Mouse (Mus musculus): ENCODE measurements around the gene Neurod2.

The Neurod2 gene

DNA sequence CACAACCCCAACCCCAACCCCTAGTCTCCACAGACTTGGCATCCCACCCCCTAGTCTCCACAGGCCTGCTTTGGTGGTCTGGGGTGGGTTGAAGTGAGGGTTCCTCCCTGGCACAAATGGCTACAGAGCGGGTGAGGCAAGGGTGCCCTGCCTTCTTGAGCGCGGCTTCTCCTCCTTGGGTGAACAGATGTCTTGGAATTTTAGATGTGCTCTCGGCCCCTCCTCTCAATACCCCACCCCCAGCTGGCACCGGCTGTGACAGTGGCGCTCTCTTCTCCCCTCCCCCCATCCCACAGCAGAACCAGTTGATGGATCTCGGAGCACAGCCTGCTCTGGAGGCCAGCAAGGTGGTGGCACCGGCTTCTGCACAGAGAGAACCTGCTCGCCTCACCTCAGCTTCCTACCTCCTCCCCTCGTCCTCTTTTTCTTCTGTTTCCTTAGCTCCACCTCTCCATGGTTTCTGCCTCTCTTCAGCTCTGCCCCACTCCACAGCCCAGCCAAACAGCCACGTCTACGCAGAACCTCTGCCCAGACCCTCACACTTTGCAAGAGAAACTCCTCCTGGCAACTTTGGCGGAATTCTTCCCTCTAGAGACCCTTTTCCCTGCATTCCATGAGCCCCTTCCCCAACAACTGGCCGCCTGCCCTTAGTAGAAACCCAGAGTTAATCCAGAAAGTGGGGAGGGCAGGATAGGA lies 10.9 kb downstream of the Neurod2 start:
- DNase-seq (ENCODE audit: low read depth, low spot score), result no peak

DNA sequence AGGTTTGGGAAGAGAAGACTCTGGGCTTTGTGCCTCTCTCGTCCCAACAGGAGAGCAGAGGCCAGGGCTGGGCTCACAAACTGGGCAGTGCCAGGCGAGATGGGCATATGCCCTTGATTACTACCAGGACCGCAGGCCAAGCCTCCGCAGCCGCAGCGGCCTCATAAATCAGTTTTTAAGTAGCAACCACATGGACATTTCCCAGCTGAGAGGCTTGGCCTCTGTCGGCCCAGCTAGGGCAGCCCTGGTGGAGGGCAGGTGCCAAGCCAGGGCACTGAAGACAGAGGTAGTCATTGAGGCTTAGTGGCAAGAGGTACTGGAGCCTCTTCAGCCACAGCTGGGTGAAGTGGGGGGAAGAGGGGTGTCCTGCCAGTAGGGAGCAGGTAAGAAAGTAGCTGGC lies 12.0 kb downstream of the Neurod2 start:
- no peak for DNase-seq (ENCODE audit: low read depth, low spot score)

DNA sequence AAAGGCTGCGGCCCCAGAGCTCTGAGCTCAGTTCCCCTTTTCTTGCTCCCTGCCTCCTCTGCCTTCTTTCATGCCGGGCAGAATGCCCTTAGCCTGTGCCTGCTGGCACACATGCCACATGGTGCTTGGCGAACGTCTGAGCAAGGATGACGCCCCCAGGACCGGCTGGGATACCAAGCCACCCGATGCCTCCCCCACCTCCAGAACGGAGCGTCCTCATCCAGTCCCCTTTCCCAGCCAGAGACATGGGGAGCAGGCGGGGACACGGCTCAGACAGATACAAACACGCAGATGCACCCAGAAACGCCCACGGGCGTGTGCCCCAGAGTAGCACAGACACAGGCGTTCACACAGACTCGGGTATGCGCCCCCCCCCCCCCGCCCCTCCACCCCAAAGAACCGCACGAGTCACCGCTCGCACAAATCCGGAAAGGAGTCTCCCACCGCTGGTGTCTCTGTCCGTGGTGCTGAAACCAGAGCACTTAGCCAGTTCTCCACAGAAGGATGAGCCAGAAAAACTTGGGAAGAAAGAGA lies 15.6 kb downstream of the Neurod2 start:
- no peak for DNase-seq (ENCODE audit: low read depth, low spot score)

DNA sequence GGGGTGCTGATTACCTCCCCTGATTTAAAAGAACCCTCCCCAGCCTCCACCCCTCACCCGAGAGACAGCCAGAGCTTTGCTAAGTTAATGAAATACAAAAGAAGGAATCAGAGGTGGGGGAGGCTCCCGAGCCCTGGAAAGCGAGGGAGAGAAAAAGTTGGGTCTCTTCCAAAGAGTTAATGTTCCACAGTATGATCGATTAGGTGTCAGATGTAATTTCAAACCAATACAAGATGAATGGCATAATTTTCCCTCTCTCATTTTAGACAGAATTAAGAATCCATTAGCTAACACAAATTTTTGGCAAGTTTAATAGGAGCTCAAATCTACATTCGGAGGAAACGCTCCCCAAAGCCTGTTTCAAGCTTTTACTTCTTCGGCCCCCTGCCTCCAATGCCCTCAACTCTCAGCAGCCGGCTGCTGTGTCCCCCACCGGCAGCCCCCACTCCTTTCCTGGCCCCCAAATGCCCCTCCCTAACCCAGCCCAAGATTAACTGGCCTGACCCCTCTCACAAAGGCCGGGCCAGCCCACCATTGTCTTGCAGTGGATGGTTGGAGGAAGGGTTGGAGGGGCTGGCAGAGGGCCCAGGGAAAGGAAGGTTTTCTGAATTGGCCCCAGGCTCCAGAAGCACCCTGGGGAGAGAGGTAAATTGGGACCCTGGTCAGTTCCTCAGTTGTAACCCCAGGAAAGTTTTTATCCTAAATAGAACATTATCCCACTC lies 30.8 kb downstream of the Neurod2 start:
- no peak for DNase-seq (ENCODE audit: low read depth, low spot score)

DNA sequence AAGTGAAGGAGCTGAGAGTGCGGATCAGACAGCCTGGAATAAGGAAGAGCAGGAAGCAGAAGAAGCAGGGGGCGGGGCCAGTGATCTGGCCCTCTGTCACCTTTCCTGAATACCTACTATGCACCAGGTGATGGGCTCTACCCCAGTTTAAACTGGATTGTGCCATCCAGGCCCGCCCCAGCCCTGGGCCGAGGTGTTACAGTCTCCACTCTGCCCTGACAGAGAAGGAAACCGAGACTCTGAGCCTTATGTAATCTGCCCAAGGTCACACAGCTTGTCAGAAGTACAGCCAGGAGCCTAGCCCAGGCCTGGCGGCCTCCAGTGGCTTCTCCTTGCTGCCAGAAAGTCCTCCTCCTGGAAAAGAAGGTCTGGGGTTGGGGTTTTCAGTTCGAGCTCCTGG lies 31.7 kb downstream of the Neurod2 start:
- DNase-seq (ENCODE audit: low read depth, low spot score), result no peak

DNA sequence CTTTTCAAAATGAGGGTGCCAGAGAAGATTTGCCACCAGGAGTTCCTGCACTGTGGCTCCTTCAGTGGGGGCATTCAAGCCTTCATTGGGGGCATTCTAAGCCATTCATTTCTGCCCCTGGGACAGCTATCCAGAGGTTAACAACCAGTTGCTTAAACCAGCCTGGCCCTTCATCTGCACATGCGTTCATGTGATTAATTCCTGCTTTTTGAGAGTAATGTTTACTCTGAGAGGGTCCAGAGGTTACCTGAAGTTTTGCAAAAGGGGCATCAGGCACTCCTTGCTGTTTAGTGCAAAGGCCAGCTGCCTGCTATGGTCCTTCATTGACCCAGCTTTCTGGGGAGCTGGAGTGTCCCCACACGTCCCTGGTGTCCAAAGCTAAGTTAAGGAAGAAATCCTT lies 32.5 kb downstream of the Neurod2 start:
- no peak for DNase-seq (ENCODE audit: low read depth, low spot score)

DNA sequence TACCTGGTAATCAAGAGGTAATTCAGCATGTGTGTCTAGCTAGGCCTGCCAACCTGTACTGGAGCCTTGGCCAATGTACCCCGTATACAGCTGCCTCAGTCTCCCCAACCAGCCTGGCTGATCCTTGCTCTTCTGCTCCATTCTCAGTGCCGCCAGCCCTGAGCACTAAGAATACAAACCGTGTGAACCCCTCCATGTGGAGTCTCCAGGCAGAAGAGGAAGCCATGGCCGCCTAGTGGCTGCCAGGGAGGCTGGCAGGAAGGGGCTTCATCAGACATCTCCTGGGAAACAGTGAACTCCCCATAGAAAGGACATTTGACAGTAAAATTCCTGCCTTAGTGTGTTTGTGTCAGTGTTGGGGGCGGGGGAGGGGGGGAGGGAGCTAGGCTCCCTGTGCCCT lies 33.2 kb downstream of the Neurod2 start:
- no peak for DNase-seq (ENCODE audit: low read depth, low spot score)

DNA sequence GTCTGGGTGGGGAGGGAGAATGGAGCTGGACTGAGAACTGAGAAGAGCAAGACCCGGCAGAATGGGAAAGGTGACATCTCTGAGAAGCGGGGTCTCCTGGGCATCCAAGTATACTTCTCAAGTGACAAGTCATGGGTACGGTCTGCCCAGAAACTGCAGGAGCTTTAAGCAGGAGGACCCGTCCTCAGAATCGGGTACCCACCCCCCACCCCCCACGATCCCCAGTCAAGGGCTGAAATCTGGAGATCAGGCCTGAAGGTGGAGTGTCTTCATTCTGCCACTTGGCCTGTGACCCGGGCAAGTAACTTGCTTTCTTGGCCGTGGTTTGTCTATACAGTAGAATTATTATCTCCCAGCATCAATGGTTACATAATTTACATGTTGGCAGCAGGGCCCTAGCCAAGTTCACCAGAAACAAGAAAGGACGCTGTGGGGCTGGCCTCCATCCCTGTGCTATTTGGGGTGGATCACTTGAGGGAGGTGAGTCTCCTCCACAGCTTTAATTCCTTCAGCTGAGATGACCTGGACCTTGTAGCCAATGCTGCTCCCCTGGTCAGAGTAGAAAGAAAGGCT lies 34.3 kb downstream of the Neurod2 start:
- DNase-seq (ENCODE audit: low read depth, low spot score), result no peak

DNA sequence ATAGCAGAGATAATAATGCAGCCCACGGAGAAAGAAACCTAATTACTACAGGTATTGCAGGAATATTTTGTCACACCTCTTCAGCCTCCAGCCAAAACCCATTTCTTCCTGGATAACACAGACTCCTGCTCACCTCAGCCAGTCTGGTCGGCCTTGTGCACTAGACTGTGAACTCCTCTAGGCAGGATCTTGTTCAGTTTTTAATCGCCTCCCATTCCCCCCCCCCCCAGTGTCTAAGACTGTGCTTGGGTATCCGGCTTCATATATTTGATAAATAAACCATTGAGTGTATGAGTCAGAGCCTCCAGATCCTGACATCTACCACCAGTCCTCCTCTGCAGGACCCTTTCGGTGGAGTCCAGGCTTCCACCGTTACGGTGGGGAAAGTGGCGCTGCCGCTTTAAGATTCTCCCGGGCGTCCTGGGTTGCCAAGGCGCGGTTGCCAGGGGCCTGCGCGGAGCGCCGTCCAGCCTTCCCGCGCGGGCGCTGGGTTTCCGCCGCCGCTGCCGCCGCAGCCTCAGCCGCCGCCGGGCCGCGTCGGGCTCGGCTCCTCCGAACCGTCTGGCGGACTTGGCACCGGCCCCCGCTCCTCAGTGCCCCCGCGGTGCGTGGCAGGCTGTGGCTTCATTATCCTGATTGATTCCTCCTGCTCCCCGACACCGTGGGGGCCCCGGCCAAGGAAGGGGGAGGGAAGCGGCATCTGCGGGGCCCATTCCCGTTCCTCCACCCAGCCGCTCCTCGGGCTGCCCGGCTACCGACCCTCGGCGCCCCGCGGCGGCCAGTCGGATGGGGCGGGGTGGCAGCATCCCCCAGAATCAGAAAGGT lies 35.0 kb downstream of the Neurod2 start:
- peak; percentile 51 for DNase-seq (ENCODE audit: low read depth, low spot score)

DNA sequence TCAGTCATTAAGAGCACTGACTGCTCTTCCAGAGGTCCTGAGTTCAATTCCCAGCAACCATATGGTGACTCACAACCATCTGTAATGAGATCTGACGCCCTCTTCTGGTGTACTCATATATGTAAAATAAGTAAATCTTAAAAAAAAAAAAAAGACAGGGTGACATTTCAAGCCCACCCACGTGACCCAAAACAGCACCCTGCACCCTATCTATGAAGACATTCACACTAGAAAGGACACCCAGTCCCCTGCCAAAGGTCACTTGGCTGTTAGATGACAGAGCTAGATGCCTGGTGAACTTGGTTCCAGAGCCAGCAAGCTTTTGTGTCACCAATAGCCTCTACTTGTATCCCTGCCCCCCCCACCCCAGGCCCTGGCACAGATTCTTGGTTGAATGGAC lies 36.4 kb downstream of the Neurod2 start:
- no peak for DNase-seq (ENCODE audit: low read depth, low spot score)

DNA sequence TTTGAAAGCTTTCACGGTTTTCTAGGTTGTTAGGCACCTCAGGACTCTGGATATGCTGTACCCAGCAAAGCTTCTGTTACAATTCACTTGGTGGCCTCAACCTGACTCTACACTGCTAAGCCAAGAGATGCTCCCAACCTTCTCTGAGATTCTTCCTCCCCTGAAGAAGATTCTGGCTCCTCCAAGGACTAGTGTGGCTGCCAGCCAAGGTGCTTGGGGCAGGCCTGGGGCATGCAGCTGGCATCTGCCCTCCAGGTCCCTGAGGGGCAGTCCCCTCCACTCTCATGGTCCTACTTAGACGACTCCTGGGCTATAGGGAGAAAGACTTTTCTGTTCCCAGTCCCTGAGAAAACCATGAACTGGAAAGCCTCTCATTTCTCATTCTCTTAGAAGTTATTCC lies 38.5 kb downstream of the Neurod2 start:
- no peak for DNase-seq (ENCODE audit: low read depth, low spot score)

DNA sequence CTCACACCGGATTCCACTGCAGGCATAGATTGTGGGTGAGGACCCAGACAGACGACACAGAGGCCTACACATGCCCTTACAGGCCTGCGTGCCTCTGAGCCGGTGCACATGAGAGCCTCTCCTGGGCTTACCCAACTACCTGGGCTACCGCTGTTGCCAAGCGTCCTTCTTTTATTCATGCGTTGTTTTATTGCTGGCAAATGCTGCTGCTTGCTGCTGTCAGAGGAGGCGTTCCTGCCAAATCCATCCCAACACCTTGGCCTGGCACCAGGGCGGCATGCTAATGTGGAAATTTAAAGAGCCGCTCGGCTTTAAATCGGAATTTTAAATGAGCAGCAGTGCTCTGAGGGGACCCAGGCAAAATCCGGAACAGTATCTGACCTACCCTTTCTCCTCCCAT lies 39.6 kb downstream of the Neurod2 start:
- no peak for DNase-seq (ENCODE audit: low read depth, low spot score)

DNA sequence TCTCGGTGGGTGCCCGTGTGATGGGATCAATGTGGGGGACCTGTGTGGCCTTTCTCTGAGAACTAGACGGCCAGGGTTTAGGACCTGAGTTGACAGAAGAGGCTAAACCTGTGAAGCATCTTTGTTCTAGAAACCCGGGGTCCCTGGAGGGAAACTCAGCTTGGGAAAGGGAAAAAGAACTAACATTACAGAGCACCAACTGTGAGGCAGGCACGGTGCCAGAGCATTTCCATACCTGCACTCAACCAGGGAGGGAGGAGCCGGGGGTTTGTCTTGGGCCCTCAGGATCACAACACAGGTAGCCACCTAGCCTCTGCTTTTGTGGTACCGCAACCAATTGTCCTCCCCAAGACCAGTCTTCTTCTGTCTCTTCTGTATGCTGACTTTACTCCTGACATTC lies 41.5 kb downstream of the Neurod2 start:
- no peak for DNase-seq (ENCODE audit: low read depth, low spot score)

DNA sequence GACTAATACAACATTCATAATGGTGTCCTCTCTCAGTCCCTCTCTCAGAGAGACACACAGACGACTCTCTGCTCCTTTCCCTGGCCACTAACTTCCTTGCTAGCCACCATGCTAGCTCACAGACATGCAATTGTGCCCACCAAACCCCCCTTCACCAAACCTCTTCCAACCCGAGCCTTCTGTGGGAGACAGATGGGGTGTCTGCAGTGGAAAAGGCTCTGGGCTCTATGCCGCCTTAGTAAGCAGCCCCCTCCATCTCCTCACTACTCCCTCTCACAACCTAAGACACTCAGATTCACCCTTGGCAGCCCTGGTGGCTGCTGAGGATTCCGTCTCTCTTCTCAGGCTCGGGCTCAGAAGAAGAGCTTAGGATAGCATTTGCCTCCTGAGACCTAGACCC lies 41.9 kb downstream of the Neurod2 start:
- DNase-seq (ENCODE audit: low read depth, low spot score), result no peak

DNA sequence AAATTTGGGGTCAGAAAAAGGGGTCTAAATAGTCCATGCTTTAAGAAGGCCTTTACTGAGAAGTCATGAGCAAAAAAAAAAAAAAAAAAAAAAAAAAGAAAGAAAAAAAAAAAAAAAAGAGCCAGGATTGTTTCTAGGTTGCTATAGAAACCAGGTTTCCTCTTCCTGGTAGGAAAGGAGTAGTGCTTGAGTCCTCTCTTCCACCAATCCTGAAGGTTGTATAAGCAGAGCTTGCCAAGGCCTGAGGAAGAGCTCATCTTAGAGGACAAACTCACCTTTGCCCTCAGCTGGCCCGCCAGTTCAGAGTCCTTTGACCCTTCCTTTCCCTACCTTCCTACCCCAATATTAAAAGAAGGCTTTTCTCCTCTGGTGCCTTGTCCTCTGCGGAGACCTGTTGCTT lies 44.1 kb downstream of the Neurod2 start:
- DNase-seq (ENCODE audit: low read depth, low spot score), result no peak

DNA sequence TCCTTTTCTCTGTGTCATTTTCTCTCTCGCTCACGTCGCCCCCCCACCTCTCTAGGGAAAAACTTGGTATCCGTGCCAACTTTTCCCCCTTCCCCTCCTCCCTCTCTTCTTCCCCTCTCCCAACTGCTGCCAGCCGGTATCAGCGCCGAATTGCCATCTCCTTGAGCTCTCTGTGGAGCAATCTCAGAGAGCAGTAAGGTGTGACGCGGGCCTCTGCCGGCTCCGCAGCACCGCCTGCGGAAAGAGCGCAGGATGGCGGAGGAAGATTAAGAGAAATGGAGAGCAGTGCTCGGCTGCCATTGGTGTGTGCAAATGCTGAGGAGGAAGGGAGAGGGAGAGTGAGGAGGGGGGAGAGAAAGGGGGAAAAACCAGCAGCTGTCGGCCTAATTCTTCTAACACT lies 45.2 kb downstream of the Neurod2 start:
- peak; percentile 54 for DNase-seq (ENCODE audit: low read depth, low spot score)

DNA sequence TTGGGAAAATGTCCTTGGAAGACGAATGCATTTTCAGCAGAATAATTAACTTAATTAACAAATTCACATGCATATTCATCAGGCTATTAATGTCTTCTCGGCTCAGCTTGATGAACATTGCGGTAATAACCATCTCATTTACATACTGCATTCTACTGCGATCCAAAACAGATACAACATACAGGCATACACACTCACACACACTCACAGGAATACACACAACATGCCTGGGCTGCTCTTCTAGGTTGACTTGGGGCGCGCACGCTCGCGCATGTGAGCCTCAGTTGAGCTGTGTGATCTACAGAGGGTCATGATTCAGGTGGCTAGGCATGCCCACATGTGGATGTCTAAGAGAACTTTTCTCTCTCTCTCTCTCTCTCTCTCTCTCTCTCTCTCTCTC lies 45.7 kb downstream of the Neurod2 start:
- no peak for DNase-seq (ENCODE audit: low read depth, low spot score)

All from retina, postnatal 7 days (tissue).